Mouse (Mus musculus) heart, postnatal 25 days (tissue): ENCODE data around the gene Chn1. TPM values are rescaled to one million over a fixed set of nuclear protein-coding genes. Genes with fewer than 3 reads are reported as not detected.

ENCODE experiments used
- DNase-seq: peaks from one replicate; pipeline ENCODE4 v3.0.0; 2022; ENCODE audit warnings: low spot score
- intact Hi-C: fragments of 180-260 bp; cut with DNase I; formaldehyde crosslinking; loops from one replicate; pipeline ENCODE4 v1.15.1; 2025
- total RNA-seq, 2 experiments: library from RNA; stranded (reverse); gene quantifications; 2 replicates each; pipeline ENCODE4 v1.2.3; 2021

The Chn1 gene
- total RNA-seq, 2 experiments from 2014 or later = 38.3 to 46.0 TPM

DNA sequence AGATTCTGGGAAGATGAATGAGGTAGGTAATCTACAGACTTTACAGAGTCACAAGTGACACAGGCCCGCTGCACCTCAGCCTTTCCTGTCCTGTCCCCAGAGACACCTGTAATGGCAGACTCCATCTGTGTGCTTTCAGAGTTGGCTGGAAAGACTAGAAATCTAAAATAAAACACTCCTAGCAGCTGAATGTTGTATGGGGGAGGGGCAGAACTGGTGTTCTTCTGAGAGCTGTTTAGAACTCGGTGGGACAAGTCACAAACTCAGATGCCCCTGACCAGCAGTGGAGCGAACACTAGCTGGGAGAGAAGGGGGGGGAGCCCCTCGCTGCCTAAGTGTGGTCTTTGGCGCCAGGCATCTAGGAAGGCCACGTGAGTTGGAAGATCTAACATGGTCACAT, 203.2 kb downstream of the Chn1 start:
- DNase-seq = no peak
- intact Hi-C loops = no loop called here

GRCm38 (mm10) chr2:73571304-73571703, 203.8 kb downstream of the Chn1 start:
- intact Hi-C loops = no loop called here
- no peak for DNase-seq

GRCm38 (mm10) chr2:73566989-73567605, 208.0 kb downstream of the Chn1 start:
- no peak for DNase-seq
- intact Hi-C loops = no loop called here

GRCm38 (mm10) chr2:73566162-73566561, 209.0 kb downstream of the Chn1 start:
- no peak for DNase-seq
- intact Hi-C loops = no loop called here

GRCm38 (mm10) chr2:73563690-73564089, 211.5 kb downstream of the Chn1 start:
- intact Hi-C loops = no loop called here
- DNase-seq = no peak

DNA sequence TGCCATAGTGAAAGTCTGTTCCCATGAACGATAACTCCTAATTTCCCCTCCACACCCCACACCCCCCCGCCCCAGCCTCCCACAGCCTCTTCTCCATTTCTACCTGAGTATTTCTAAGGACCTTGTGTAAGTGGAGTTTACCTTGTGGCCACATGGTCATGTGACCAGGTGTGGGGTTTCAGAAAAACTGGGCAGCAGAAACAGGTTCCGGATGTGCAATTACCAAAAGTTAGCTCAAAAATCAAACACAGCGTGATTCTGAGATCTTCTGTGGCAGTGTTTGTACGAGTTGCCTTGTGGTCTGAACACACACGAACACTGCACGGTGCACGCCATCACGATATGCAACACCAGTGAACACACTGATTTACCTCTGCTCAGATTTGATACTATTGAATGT, 212.5 kb downstream of the Chn1 start:
- intact Hi-C loops = no loop called here
- DNase-seq = no peak

GRCm38 (mm10) chr2:73561665-73562063, 213.5 kb downstream of the Chn1 start:
- no peak for DNase-seq
- intact Hi-C loops = no loop called here

- intact Hi-C loops = no loop called here
- DNase-seq = no peak
These were observed 214.1 kb downstream of the Chn1 start for GRCm38 (mm10) chr2:73560899-73561664.

Other genes with a start within 250 kb of the Chn1 start
- 10 to 100 TPM; 14.0 to 16.7 TPM for gene Wipf1, start 245.6 kb downstream of the Chn1 start, total RNA-seq
- under 1 TPM in 1 of 2 experiments, not detected in 1; 0.06 TPM for gene Chrna1, start 195.0 kb downstream of the Chn1 start, total RNA-seq
- gene Atf2, start 117.3 kb upstream of the Chn1 start, total RNA-seq = 10 to 100 TPM; 37.2 to 45.5 TPM
- gene Atp5g3, start 136.0 kb upstream of the Chn1 start, total RNA-seq = 1,000 to 10,000 TPM; 3,810 to 3,884 TPM